Mouse (Mus musculus): ENCODE measurements around the gene Gpr25. TPM values are rescaled to one million over a fixed set of nuclear protein-coding genes. Genes with fewer than 3 reads are reported as not detected.

The Gpr25 gene
- polyA plus RNA-seq (2015; fragmentation: Nextera tagmentation; extraction: Ambion mirVana), result not detected in 2 replicates

- Histone ChIP-seq H3K27me3 (ENCODE audit: control insufficient read depth, insufficient read depth, low read length) (peaks cover 55% of the 10 kb centered on the region), H3K36me3 (ENCODE audit: control insufficient read depth, insufficient read depth, low read length) (no peaks in the 10 kb centered on the region), H3K4me3 (replicated peaks; ENCODE audit: low read length) (peak within 1 kb of the TSS; percentile 55), H3K9ac (ENCODE audit: low read length) (peak within 1 kb of the TSS; percentile 69), H3K9me3 (replicated peaks; ENCODE audit: control insufficient read depth, low read length) (no peaks in the 10 kb centered on the region), H3K4me2 (ENCODE audit: low read depth, low read length) (peak within 1 kb of the TSS; percentile 91), H3K4me1 (ENCODE audit: control insufficient read depth, insufficient read depth, low read length) (peaks cover 12% of the 10 kb centered on the region), H3K27ac (ENCODE audit: low read length) (no peak within 1 kb of the TSS)
- 0 out of 2 replicates have a peak, but pooled peaks have one; percentile 3 for ATAC-seq (ENCODE audit: insufficient read depth, low FRiP score)
- 8% methylated on average over 28 of the region's 28 CpGs for whole genome bisulfite sequencing
Measured at GRCm38 (mm10) chr1:136260635-136261238, at the start of gene Gpr25. TSS of gene Gpr25 (minus strand) at chr1:136260873.

DNA sequence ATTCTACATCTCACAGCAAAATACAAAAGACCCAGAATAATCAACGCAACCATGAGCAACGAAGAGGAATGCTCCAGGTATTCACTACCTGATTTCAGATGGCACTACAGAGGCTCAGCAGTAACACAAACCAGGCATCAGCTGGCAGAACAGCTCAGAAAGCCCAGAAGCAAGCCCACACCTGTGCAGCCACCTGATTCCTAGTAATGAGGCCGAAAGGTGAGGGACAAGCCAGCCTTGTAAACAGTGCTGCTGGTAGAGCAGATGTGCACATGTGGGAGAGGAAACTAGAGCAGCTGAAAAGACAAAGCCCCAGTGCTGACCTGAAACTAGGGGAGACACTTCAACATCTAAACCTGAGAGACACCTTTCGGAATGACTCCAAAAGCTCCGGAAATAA is 48.5 kb upstream of the Gpr25 start:
- Histone ChIP-seq H3K4me2 (ENCODE audit: low read depth, low read length) (no peak overlapping the region), H3K36me3 (ENCODE audit: control insufficient read depth, insufficient read depth, low read length) (no peaks in the 10 kb centered on the region), H3K9me3 (replicated peaks; ENCODE audit: control insufficient read depth, low read length) (no peaks in the 10 kb centered on the region), H3K4me3 (replicated peaks; ENCODE audit: low read length) (no peak overlapping the region), H3K4me1 (ENCODE audit: control insufficient read depth, insufficient read depth, low read length) (peaks cover 4% of the 10 kb centered on the region; the same call in 1 of the 2 replicates), H3K27ac (ENCODE audit: low read length) (no peak overlapping the region), H3K9ac (ENCODE audit: low read length) (no peak overlapping the region), H3K27me3 (ENCODE audit: control insufficient read depth, insufficient read depth, low read length) (no peaks in the 10 kb centered on the region)
- no peak for ATAC-seq (ENCODE audit: insufficient read depth, low FRiP score)
- WGBS, result 78% methylated on average over 5 of the region's 5 CpGs

DNA sequence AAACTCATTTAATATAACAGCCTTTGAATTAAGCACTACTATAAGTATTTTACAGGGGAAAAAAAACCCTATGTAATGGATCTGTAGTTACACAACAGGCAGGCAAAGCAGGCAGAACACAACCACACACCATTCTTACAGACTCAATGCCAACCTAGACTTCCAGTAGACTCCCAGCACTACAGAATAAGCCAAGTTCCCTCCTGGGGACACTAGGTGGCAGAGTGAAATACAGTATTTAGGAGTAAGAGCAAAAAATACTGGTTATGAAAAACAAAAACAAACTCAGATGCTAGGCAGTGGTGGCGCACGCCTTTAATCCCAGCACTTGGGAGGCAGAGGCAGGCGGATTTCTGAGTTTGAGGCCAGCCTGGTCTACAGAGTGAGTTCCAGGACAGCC is 45.8 kb upstream of the Gpr25 start:
- Histone ChIP-seq H3K4me2 (ENCODE audit: low read depth, low read length) (no peak overlapping the region), H3K4me1 (ENCODE audit: control insufficient read depth, insufficient read depth, low read length) (no peaks in the 10 kb centered on the region), H3K9ac (ENCODE audit: low read length) (no peak overlapping the region), H3K9me3 (replicated peaks; ENCODE audit: control insufficient read depth, low read length) (no peaks in the 10 kb centered on the region), H3K36me3 (ENCODE audit: control insufficient read depth, insufficient read depth, low read length) (no peaks in the 10 kb centered on the region), H3K27me3 (ENCODE audit: control insufficient read depth, insufficient read depth, low read length) (no peaks in the 10 kb centered on the region), H3K27ac (ENCODE audit: low read length) (no peak overlapping the region), H3K4me3 (replicated peaks; ENCODE audit: low read length) (no peak overlapping the region)
- WGBS, result 71% methylated on average over 3 of the region's 3 CpGs
- ATAC-seq (ENCODE audit: insufficient read depth, low FRiP score), result no peak

DNA sequence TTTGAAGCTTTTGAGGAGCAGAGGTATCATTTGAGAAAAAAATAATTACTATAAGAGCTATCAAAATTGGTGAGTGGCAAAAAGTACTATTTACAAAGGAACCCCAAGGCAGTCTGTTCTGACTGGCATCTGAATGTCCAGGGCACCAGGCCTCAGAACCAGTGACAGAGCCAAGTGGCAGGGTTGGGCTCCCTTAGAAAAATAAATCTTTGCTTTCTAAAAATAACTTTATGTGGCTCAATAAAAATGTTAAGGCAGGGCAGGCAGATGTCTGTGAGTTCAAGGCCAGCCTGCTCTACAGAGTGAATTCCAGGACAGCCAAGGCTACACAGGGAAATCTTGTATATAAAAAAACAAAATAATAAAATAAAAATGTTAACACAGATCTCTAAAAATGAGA is 33.3 kb upstream of the Gpr25 start:
- Histone ChIP-seq H3K27me3 (ENCODE audit: control insufficient read depth, insufficient read depth, low read length) (no peaks in the 10 kb centered on the region), H3K9ac (ENCODE audit: low read length) (no peak overlapping the region), H3K27ac (ENCODE audit: low read length) (no peak overlapping the region), H3K4me2 (ENCODE audit: low read depth, low read length) (no peak overlapping the region), H3K36me3 (ENCODE audit: control insufficient read depth, insufficient read depth, low read length) (peaks cover 3% of the 10 kb centered on the region; the same call in 1 of the 2 replicates), H3K4me3 (replicated peaks; ENCODE audit: low read length) (no peak overlapping the region), H3K4me1 (ENCODE audit: control insufficient read depth, insufficient read depth, low read length) (no peaks in the 10 kb centered on the region), H3K9me3 (replicated peaks; ENCODE audit: control insufficient read depth, low read length) (no peaks in the 10 kb centered on the region)
- ATAC-seq (ENCODE audit: insufficient read depth, low FRiP score), result no peak

DNA sequence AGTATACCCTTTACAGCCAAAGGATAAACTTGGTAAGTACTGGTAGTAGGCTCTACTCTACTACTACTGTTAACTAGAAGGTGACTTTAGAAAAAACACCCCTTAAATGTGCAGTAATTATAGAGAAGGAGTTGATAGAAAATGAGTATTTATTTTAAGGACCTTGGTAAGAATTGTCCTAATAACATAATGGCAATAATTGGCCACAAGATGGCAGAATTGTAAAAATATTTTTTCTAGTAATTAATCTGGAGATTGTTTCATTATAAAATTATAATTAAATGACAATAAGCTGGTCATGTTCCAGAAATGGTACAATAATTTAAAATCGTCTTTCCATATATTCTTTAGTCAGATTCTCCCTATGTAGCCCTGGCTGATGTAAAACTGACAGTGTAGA is 29.1 kb upstream of the Gpr25 start:
- peaks cover 5% of the 10 kb centered on the region; the same call in 1 of the 2 replicates for H3K36me3 ChIP-seq (ENCODE audit: control insufficient read depth, insufficient read depth, low read length)
- WGBS, result 68% methylated on average over 1 of the region's 1 CpGs
- H3K9me3 ChIP-seq (replicated peaks; ENCODE audit: control insufficient read depth, low read length), result no peaks in the 10 kb centered on the region
- H3K9ac ChIP-seq (ENCODE audit: low read length), result no peak overlapping the region
- no peak overlapping the region for H3K4me2 ChIP-seq (ENCODE audit: low read depth, low read length)
- H3K4me1 ChIP-seq (ENCODE audit: control insufficient read depth, insufficient read depth, low read length), result no peaks in the 10 kb centered on the region
- H3K27me3 ChIP-seq (ENCODE audit: control insufficient read depth, insufficient read depth, low read length), result no peaks in the 10 kb centered on the region
- H3K4me3 ChIP-seq (replicated peaks; ENCODE audit: low read length), result no peak overlapping the region
- H3K27ac ChIP-seq (ENCODE audit: low read length), result no peak overlapping the region
- ATAC-seq (ENCODE audit: insufficient read depth, low FRiP score), result no peak

GRCm38 (mm10) chr1:136277366-136277765 is 16.7 kb upstream of the Gpr25 start:
- Histone ChIP-seq H3K27me3 (ENCODE audit: control insufficient read depth, insufficient read depth, low read length) (no peaks in the 10 kb centered on the region), H3K9me3 (replicated peaks; ENCODE audit: control insufficient read depth, low read length) (no peaks in the 10 kb centered on the region), H3K4me3 (replicated peaks; ENCODE audit: low read length) (no peak overlapping the region), H3K4me1 (ENCODE audit: control insufficient read depth, insufficient read depth, low read length) (no peaks in the 10 kb centered on the region), H3K4me2 (ENCODE audit: low read depth, low read length) (no peak overlapping the region), H3K9ac (ENCODE audit: low read length) (no peak overlapping the region), H3K36me3 (ENCODE audit: control insufficient read depth, insufficient read depth, low read length) (peaks cover 38% of the 10 kb centered on the region), H3K27ac (ENCODE audit: low read length) (no peak overlapping the region)
- no peak for ATAC-seq (ENCODE audit: insufficient read depth, low FRiP score)
- 92% methylated on average over 8 of the region's 8 CpGs for WGBS

DNA sequence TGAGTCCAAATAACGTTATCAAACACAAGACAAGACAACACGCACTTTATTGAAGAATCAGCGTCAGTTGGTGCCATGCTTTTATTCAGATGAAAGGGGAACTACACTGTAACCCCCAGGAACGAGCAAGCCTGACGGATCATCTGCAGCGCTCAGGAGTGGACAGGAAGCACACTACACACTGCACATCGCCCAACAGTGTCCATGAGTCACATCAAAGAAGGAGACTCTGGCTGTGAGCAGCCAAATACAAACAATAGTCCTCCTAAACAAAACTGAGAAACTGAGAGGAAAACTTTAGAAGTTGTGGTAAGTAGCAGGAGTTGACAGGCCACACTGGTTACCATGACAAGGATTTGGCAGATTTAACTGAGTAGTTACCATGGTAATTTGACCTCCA is 7.6 kb upstream of the Gpr25 start:
- Histone ChIP-seq H3K27ac (ENCODE audit: low read length) (no peak overlapping the region), H3K4me3 (replicated peaks; ENCODE audit: low read length) (no peak overlapping the region), H3K36me3 (ENCODE audit: control insufficient read depth, insufficient read depth, low read length) (peaks cover 3% of the 10 kb centered on the region; the same call in 1 of the 2 replicates), H3K27me3 (ENCODE audit: control insufficient read depth, insufficient read depth, low read length) (no peaks in the 10 kb centered on the region), H3K9me3 (replicated peaks; ENCODE audit: control insufficient read depth, low read length) (no peaks in the 10 kb centered on the region), H3K4me2 (ENCODE audit: low read depth, low read length) (no peak overlapping the region), H3K4me1 (ENCODE audit: control insufficient read depth, insufficient read depth, low read length) (no peaks in the 10 kb centered on the region), H3K9ac (ENCODE audit: low read length) (no peak overlapping the region)
- ATAC-seq (ENCODE audit: insufficient read depth, low FRiP score), result no peak
- 74% methylated on average over 7 of the region's 7 CpGs for WGBS

DNA sequence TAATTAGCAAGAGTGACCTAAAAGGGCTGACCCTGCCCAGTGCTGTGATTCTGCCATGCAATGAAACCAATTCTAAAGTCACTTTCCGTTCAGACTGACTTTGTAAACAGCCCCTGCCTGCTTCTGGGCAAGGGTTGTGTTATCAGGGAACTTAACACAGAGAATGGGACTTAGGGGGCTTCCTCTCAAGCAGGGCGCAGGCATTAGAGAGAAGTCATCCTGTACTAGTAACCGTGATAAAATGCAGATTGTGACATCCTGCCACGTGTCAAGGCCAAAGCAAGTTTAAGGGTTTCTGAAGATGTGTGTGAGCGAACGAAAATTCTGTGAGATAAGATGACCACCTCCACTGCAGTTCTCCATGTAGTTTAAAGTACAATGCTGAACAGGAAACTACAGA is 5.5 kb upstream of the Gpr25 start:
- 50% methylated on average over 6 of the region's 6 CpGs for WGBS
- H3K27ac ChIP-seq (ENCODE audit: low read length), result no peak overlapping the region
- no peak overlapping the region for H3K4me2 ChIP-seq (ENCODE audit: low read depth, low read length)
- H3K9me3 ChIP-seq (replicated peaks; ENCODE audit: control insufficient read depth, low read length), result no peaks in the 10 kb centered on the region
- no peaks in the 10 kb centered on the region for H3K36me3 ChIP-seq (ENCODE audit: control insufficient read depth, insufficient read depth, low read length)
- no peaks in the 10 kb centered on the region for H3K4me1 ChIP-seq (ENCODE audit: control insufficient read depth, insufficient read depth, low read length)
- H3K9ac ChIP-seq (ENCODE audit: low read length), result no peak overlapping the region
- no peak for ATAC-seq (ENCODE audit: insufficient read depth, low FRiP score)
- peaks cover 12% of the 10 kb centered on the region for H3K27me3 ChIP-seq (ENCODE audit: control insufficient read depth, insufficient read depth, low read length)
- no peak overlapping the region for H3K4me3 ChIP-seq (replicated peaks; ENCODE audit: low read length)

GRCm38 (mm10) chr1:136263355-136263754 is 2.7 kb upstream of the Gpr25 start:
- ATAC-seq (ENCODE audit: insufficient read depth, low FRiP score), result no peak
- no peak overlapping the region for H3K4me3 ChIP-seq (replicated peaks; ENCODE audit: low read length)
- WGBS, result 82% methylated on average over 5 of the region's 5 CpGs
- peaks cover 39% of the 10 kb centered on the region for H3K27me3 ChIP-seq (ENCODE audit: control insufficient read depth, insufficient read depth, low read length)
- H3K9me3 ChIP-seq (replicated peaks; ENCODE audit: control insufficient read depth, low read length), result no peaks in the 10 kb centered on the region
- peaks cover 12% of the 10 kb centered on the region for H3K4me1 ChIP-seq (ENCODE audit: control insufficient read depth, insufficient read depth, low read length)
- H3K9ac ChIP-seq (ENCODE audit: low read length), result no peak overlapping the region
- no peaks in the 10 kb centered on the region for H3K36me3 ChIP-seq (ENCODE audit: control insufficient read depth, insufficient read depth, low read length)
- no peak overlapping the region for H3K4me2 ChIP-seq (ENCODE audit: low read depth, low read length)
- H3K27ac ChIP-seq (ENCODE audit: low read length), result no peak overlapping the region
